Mouse (Mus musculus) G1E (cell line): ENCODE measurements around the gene 1700001O22Rik. TPM values are rescaled to one million over a fixed set of nuclear protein-coding genes. Genes with fewer than 3 reads are reported as not detected.

Experiments
- ATAC-seq: 2 replicates; pipeline ENCODE4 v1.8.0; 2016; ENCODE audit warnings: mild to moderate bottlenecking; ENCODE audit not compliant: insufficient number of reproducible peaks, poor library complexity, low FRiP score, severe bottlenecking; ENCODE audit errors: extremely low read depth
- DNase-seq: peaks from one replicate; pipeline ENCODE4 v3.0.0; 2012; ENCODE audit warnings: low spot score
- H3K27me3 ChIP-seq: 2 replicates; pipeline ENCODE4 v1.6.1; 2012; ENCODE audit warnings: mild to moderate bottlenecking, low read length, inconsistent platforms; ENCODE audit not compliant: insufficient read depth
- H3K36me3 ChIP-seq: replicated peaks from 2 replicates; pipeline ENCODE3; 2012; ENCODE audit warnings: mild to moderate bottlenecking, inconsistent platforms
- H3K4me1 ChIP-seq: 2 replicates; pipeline ENCODE4 v1.6.1; 2012; ENCODE audit warnings: low read depth, low read length, inconsistent platforms, mixed read lengths; ENCODE audit not compliant: insufficient read depth
- H3K4me3 ChIP-seq: 2 replicates; pipeline ENCODE4 v1.5.1; 2012; ENCODE audit warnings: low read depth, mild to moderate bottlenecking, inconsistent platforms, low read length, moderate library complexity, mixed read lengths
- H3K9me3 ChIP-seq: replicated peaks from 2 replicates; pipeline ENCODE4 v1.6.1; 2012; ENCODE audit warnings: inconsistent platforms
- CTCF ChIP-seq: IDR thresholded peaks from 2 replicates; pipeline ENCODE4 v1.5.1; 2012; ENCODE audit warnings: low read depth, low read length, inconsistent platforms, mixed read lengths
- GATA1 ChIP-seq: IDR thresholded peaks from 2 replicates; pipeline ENCODE4 v1.6.1; 2012; ENCODE audit warnings: borderline replicate concordance, low read length, inconsistent platforms, mixed read lengths
- GATA2 ChIP-seq: IDR thresholded peaks from 2 replicates; pipeline ENCODE4 v1.6.1; 2012; ENCODE audit warnings: low read depth, low read length, inconsistent platforms, borderline replicate concordance
- POLR2AphosphoS5 ChIP-seq: IDR thresholded peaks from 2 replicates; pipeline ENCODE4 v1.6.1; 2012; ENCODE audit warnings: low read depth, low read length, inconsistent platforms; ENCODE audit not compliant: insufficient replicate concordance
- TAL1 ChIP-seq: conservative IDR thresholded peaks from 2 replicates; pipeline ENCODE4 v1.6.1; 2012; ENCODE audit warnings: low read depth, low read length, inconsistent platforms, mixed read lengths
- polyA plus RNA-seq: library from polyadenylated mRNA; stranded (reverse); fragments of >175 nt; gene quantifications from 2 replicates; pipeline ENCODE4 v1.2.3, GENCODE M21; 2012
- total RNA-seq, 2 experiments: library from RNA; stranded (forward) in 1 of 2; stranded (reverse) in 1 of 2; fragments of 200-1000 nt in 1 of 2; fragments of >200 nt in 1 of 2; fragmentation: Nextera tagmentation in 1 of 2; gene quantifications; 2 replicates each; pipeline ENCODE4 v1.2.3; 2014 to 2017

1700001O22Rik gene
- total and polyA plus RNA-seq, 3 experiments: 0.33 TPM; not detected in 2

- Histone ChIP-seq H3K9me3 (no peaks in the 10 kb centered on the region), H3K36me3 (peaks cover 28% of the 10 kb centered on the region), H3K4me3 (peak overlapping the region; percentile 95), H3K27me3 (peaks cover 22% of the 10 kb centered on the region), H3K4me1 (peaks cover 54% of the 10 kb centered on the region)
- DNase-seq: no peak
- TF ChIP-seq GATA2: no peak
- no peak for TF ChIP-seq POLR2AphosphoS5
- TF ChIP-seq TAL1: no peak
- TF ChIP-seq CTCF: no peak
- TF ChIP-seq GATA1: no peak
- no peak for ATAC-seq
These were observed 3.7 kb upstream of the 1700001O22Rik start for GRCm38 (mm10) chr2:30807147-30807647.

GRCm38 (mm10) chr2:30805983-30806382 lies 2.5 kb upstream of the 1700001O22Rik start:
- no peak for DNase-seq
- Histone ChIP-seq H3K27me3 (peaks cover 34% of the 10 kb centered on the region), H3K4me3 (no peak overlapping the region), H3K9me3 (no peaks in the 10 kb centered on the region), H3K4me1 (peaks cover 49% of the 10 kb centered on the region), H3K36me3 (peaks cover 16% of the 10 kb centered on the region)
- ATAC-seq: no peak
- TF ChIP-seq GATA1 (no peak), GATA2 (no peak), CTCF (no peak), POLR2AphosphoS5 (no peak), TAL1 (no peak)

GRCm38 (mm10) chr2:30801067-30801852 lies 2.2 kb downstream of the 1700001O22Rik start:
- DNase-seq: no peak
- ATAC-seq: no peak
- no peaks in the 10 kb centered on the region for H3K36me3 ChIP-seq
- no peaks in the 10 kb centered on the region for H3K9me3 ChIP-seq
- H3K27me3 ChIP-seq: peaks cover 77% of the 10 kb centered on the region
- no peak for TF ChIP-seq GATA1
- no peak for TF ChIP-seq GATA2
- no peak for TF ChIP-seq TAL1
- TF ChIP-seq POLR2AphosphoS5: no peak
- no peak for TF ChIP-seq CTCF
- H3K4me1 ChIP-seq: peaks cover 28% of the 10 kb centered on the region
- H3K4me3 ChIP-seq: no peak overlapping the region

GRCm38 (mm10) chr2:30800671-30801066 lies 2.8 kb downstream of the 1700001O22Rik start:
- Histone ChIP-seq H3K27me3 (peaks cover 77% of the 10 kb centered on the region), H3K4me3 (no peak overlapping the region), H3K4me1 (peaks cover 29% of the 10 kb centered on the region), H3K36me3 (no peaks in the 10 kb centered on the region), H3K9me3 (no peaks in the 10 kb centered on the region)
- ATAC-seq (no peak), DNase-seq (no peak)
- TF ChIP-seq GATA1: no peak
- TF ChIP-seq POLR2AphosphoS5: no peak
- TF ChIP-seq CTCF: no peak
- TF ChIP-seq TAL1: no peak
- TF ChIP-seq GATA2: no peak

- TF ChIP-seq GATA1 (no peak), GATA2 (no peak), TAL1 (no peak), POLR2AphosphoS5 (no peak), CTCF (no peak)
These were observed 4.0 kb downstream of the 1700001O22Rik start for GRCm38 (mm10) chr2:30799456-30799855.

GRCm38 (mm10) chr2:30796382-30796781 lies 7.1 kb downstream of the 1700001O22Rik start:
- H3K27me3 ChIP-seq: peaks cover 69% of the 10 kb centered on the region
- DNase-seq (peak; percentile 77), ATAC-seq (peak; percentile 75; the same call in 1 of the 2 replicates)
- no peaks in the 10 kb centered on the region for H3K9me3 ChIP-seq
- peaks cover 40% of the 10 kb centered on the region for H3K4me1 ChIP-seq
- peak overlapping the region; percentile 61; the same call in 1 of the 2 replicates for H3K4me3 ChIP-seq
- TF ChIP-seq GATA1 (no peak), POLR2AphosphoS5 (no peak), CTCF (no peak), TAL1 (no peak), GATA2 (no peak)
- H3K36me3 ChIP-seq: no peaks in the 10 kb centered on the region

More at GRCm38 (mm10) chr2:30799456-30799855, 4.0 kb downstream of the 1700001O22Rik start:
- Histone ChIP-seq H3K9me3 (no peaks in the 10 kb centered on the region), H3K4me3 (no peak overlapping the region), H3K27me3 (peaks cover 73% of the 10 kb centered on the region), H3K36me3 (no peaks in the 10 kb centered on the region), H3K4me1 (peaks cover 41% of the 10 kb centered on the region)
- no peak for DNase-seq
- no peak for ATAC-seq

GRCm38 (mm10) chr2:30795889-30796275 lies 7.6 kb downstream of the 1700001O22Rik start:
- Histone ChIP-seq H3K9me3 (no peaks in the 10 kb centered on the region), H3K4me3 (no peak overlapping the region; the same call in 1 of the 2 replicates), H3K27me3 (peaks cover 69% of the 10 kb centered on the region), H3K36me3 (no peaks in the 10 kb centered on the region), H3K4me1 (peaks cover 40% of the 10 kb centered on the region)
- DNase-seq (no peak), ATAC-seq (no peak)
- no peak for TF ChIP-seq POLR2AphosphoS5
- TF ChIP-seq GATA2: no peak
- no peak for TF ChIP-seq CTCF
- no peak for TF ChIP-seq GATA1
- no peak for TF ChIP-seq TAL1
